Mouse (Mus musculus): ENCODE data around the gene Arhgap27. TPM values are rescaled to one million over a fixed set of nuclear protein-coding genes. Genes with fewer than 3 reads are reported as not detected.
A peak's percentile ranks its signal among the peaks of the same experiment; 100 is the strongest.

Gene Arhgap27
- total and polyA plus RNA-seq, 3 experiments, result 14.1 to 22.9 (median 18.5) TPM

DNA sequence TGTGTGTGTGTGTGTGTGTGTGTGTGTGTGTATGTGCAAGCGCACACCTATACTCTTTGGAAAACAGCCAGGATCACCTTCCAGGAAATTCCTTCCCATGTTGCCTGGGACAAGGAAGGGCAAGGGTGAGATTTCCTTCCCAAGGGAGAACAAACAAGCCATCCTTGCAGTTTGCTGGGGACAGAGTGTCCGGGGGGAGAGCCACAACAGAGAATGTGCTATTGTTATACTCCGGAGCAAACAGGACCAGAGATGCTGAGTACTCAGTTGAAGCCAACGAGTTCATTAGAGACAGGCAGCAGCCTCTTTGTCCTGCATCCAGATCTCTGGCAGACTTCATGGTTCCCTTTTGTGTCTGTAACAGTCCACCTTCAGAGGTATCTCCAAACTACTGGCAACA is 5.2 kb downstream of the Arhgap27 start:
- Histone ChIP-seq H3K4me3 (peak overlapping the region; percentile 44), H3K4me1 (ENCODE audit: control insufficient read depth, insufficient read depth, low read length) (peaks cover 11% of the 10 kb centered on the region), H3K79me2 (replicated peaks; ENCODE audit: control insufficient read depth, insufficient read depth, low read length) (no peaks in the 10 kb centered on the region), H3K9ac (ENCODE audit: low read depth, low read length) (no peak overlapping the region), H3K27ac (peak overlapping the region; percentile 50), H3K36me3 (ENCODE audit: control insufficient read depth, insufficient read depth, low read length) (no peaks in the 10 kb centered on the region), H3K27me3 (ENCODE audit: control insufficient read depth, insufficient read depth, low read length) (no peaks in the 10 kb centered on the region)
- 46% methylated on average over 4 of the region's 4 CpGs for WGBS
- DNase-seq, result peak in 1 of 2 experiments; percentile 54
- TF ChIP-seq POLR2A (IDR thresholded peaks at IDR 0.05; ENCODE audit: insufficient read depth, low read depth, low read length) (peak; percentile 56; the same call in 1 of the 2 replicates), EP300 (IDR thresholded peaks at IDR 0.05; ENCODE audit: insufficient read depth, low read depth, low read length) (peak; percentile 96), CTCF (IDR thresholded peaks at IDR 0.05) (no peak)
- intact Hi-C loops (cut with DNase I), result loop anchor here (1.0 to 5.0 kb wide), 2 partner anchors 26 to 104 kb away; no protein-coding TSS in a partner anchor

GRCm38 (mm10) chr11:103357710-103358109 is 5.8 kb downstream of the Arhgap27 start:
- Histone ChIP-seq H3K27me3 (ENCODE audit: control insufficient read depth, insufficient read depth, low read length) (no peaks in the 10 kb centered on the region), H3K79me2 (replicated peaks; ENCODE audit: control insufficient read depth, insufficient read depth, low read length) (no peaks in the 10 kb centered on the region), H3K9ac (ENCODE audit: low read depth, low read length) (no peak overlapping the region), H3K27ac (0 out of 2 replicates have a peak overlapping the region, but pooled peaks have one; percentile 33), H3K36me3 (ENCODE audit: control insufficient read depth, insufficient read depth, low read length) (no peaks in the 10 kb centered on the region), H3K4me3 (no peak overlapping the region), H3K4me1 (ENCODE audit: control insufficient read depth, insufficient read depth, low read length) (peaks cover 11% of the 10 kb centered on the region)
- TF ChIP-seq POLR2A (IDR thresholded peaks at IDR 0.05; ENCODE audit: insufficient read depth, low read depth, low read length) (no peak), CTCF (IDR thresholded peaks at IDR 0.05) (no peak), EP300 (IDR thresholded peaks at IDR 0.05; ENCODE audit: insufficient read depth, low read depth, low read length) (no peak)
- DNase-seq, result no peak
- intact Hi-C loops (cut with DNase I), result loop anchor here (1.0 to 5.0 kb wide), 2 partner anchors 25 to 105 kb away; no protein-coding TSS in a partner anchor
- WGBS, result 86% methylated on average over 10 of the region's 10 CpGs

DNA sequence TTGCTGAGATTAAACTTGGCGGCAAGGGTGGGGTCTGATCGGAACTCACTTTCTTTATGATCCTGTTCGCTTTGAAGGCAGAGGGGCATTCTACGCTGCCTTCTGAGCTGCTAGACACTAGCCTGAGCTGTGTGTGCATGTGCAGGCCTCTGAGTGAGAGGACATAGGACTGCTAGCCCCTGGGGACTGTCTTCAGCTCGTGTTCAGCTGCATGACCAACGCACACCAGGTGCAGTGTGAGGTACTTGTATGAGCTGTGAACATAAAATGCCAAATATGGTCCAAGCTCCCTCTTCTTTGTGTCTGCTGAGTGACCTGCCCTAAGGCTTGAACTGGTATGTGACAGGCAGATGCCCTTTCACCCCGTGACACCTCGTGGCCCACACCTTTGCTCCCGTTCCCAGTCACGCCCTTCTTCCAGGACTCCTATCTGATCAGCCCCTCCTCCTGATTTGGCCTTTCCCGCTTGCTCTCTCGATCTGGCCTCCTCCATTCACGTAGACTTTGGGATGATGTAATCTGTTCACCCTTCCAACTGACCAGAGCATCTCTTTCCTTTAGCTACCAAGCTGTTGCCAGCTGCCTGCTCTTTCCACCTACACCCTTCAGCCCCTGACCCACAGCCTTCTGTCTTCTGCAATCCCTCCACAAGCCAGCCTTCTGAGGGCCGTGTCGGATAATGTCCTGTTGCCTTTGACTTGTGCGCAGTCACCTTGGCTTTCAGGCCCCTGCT is 6.4 kb downstream of the Arhgap27 start:
- no peak overlapping the region for H3K9ac ChIP-seq (ENCODE audit: low read depth, low read length)
- DNase-seq, result no peak
- H3K79me2 ChIP-seq (replicated peaks; ENCODE audit: control insufficient read depth, insufficient read depth, low read length), result no peaks in the 10 kb centered on the region
- no peaks in the 10 kb centered on the region for H3K36me3 ChIP-seq (ENCODE audit: control insufficient read depth, insufficient read depth, low read length)
- intact Hi-C loops (cut with DNase I), result loop anchor here (5.0 kb wide), 1 partner anchor 105 kb away; no protein-coding TSS in a partner anchor
- H3K4me1 ChIP-seq (ENCODE audit: control insufficient read depth, insufficient read depth, low read length), result peaks cover 11% of the 10 kb centered on the region
- H3K4me3 ChIP-seq, result no peak overlapping the region
- no peak overlapping the region for H3K27ac ChIP-seq
- no peaks in the 10 kb centered on the region for H3K27me3 ChIP-seq (ENCODE audit: control insufficient read depth, insufficient read depth, low read length)
- WGBS, result 68% methylated on average over 16 of the region's 16 CpGs
- TF ChIP-seq POLR2A (IDR thresholded peaks at IDR 0.05; ENCODE audit: insufficient read depth, low read depth, low read length) (no peak), EP300 (IDR thresholded peaks at IDR 0.05; ENCODE audit: insufficient read depth, low read depth, low read length) (no peak), CTCF (IDR thresholded peaks at IDR 0.05) (no peak)

DNA sequence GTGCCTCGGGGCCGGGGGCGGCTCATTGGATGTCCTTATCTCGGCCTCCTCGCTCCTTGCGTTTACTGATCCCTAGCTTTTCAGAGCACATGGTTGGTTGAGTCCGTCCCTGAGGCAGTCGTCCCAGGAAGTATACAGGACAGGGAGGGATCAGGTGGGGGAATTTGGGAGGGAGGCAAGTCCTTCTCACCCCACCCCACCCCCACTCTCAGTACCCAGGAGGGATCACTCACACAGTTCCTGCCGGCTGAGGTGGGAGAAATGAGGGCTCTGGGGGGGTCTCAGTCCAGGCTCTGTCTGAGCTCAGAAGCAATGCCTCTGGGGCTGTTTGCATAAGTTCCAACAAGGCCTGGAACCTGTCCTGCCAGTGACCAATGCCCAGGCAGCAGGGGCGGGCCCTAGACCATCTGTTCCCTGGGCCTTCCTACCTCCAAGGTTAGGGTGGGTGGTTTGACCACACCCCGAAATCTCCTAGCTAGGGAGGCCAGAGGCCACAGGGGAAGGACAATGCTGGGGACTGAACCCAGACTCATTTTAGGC is 7.4 kb downstream of the Arhgap27 start:
- no peaks in the 10 kb centered on the region for H3K27me3 ChIP-seq (ENCODE audit: control insufficient read depth, insufficient read depth, low read length)
- H3K9ac ChIP-seq (ENCODE audit: low read depth, low read length), result no peak overlapping the region
- intact Hi-C loops (cut with DNase I), result loop anchor here (5.0 kb wide), 1 partner anchor 106 kb away; no protein-coding TSS in a partner anchor
- 38% methylated on average over 11 of the region's 11 CpGs for whole genome bisulfite sequencing
- no peak overlapping the region for H3K27ac ChIP-seq
- H3K4me3 ChIP-seq, result no peak overlapping the region
- no peaks in the 10 kb centered on the region for H3K36me3 ChIP-seq (ENCODE audit: control insufficient read depth, insufficient read depth, low read length)
- H3K79me2 ChIP-seq (replicated peaks; ENCODE audit: control insufficient read depth, insufficient read depth, low read length), result no peaks in the 10 kb centered on the region
- H3K4me1 ChIP-seq (ENCODE audit: control insufficient read depth, insufficient read depth, low read length), result peaks cover 11% of the 10 kb centered on the region
- no peak for TF ChIP-seq CTCF (IDR thresholded peaks at IDR 0.05)
- TF ChIP-seq POLR2A (IDR thresholded peaks at IDR 0.05; ENCODE audit: insufficient read depth, low read depth, low read length), result no peak
- no peak for TF ChIP-seq EP300 (IDR thresholded peaks at IDR 0.05; ENCODE audit: insufficient read depth, low read depth, low read length)
- DNase-seq, result no peak

DNA sequence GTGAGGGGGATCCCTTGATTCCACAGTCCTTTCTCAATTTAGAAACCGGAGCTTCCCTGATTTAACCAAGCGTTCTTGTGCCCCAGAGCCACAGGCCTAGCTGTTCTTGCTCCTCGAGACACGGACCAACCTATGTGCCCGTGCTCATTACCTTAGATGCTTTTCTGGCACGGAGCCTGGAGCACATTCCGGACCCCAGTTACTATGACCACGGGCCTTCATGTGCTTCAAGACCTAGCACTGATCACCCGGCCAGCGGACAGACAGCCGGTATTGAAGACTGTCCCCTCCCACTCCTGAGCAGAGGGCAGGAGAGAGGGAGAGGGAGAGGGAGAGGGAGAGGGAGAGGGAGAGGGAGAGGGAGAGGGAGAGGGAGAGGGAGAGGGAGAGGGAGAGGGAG is 8.2 kb downstream of the Arhgap27 start:
- no peak overlapping the region for H3K27ac ChIP-seq
- DNase-seq, result no peak
- TF ChIP-seq EP300 (IDR thresholded peaks at IDR 0.05; ENCODE audit: insufficient read depth, low read depth, low read length) (no peak), CTCF (IDR thresholded peaks at IDR 0.05) (no peak), POLR2A (IDR thresholded peaks at IDR 0.05; ENCODE audit: insufficient read depth, low read depth, low read length) (no peak)
- no peak overlapping the region for H3K4me3 ChIP-seq
- no peaks in the 10 kb centered on the region for H3K36me3 ChIP-seq (ENCODE audit: control insufficient read depth, insufficient read depth, low read length)
- H3K9ac ChIP-seq (ENCODE audit: low read depth, low read length), result no peak overlapping the region
- intact Hi-C loops (cut with DNase I), result loop anchor here (5.0 kb wide), 1 partner anchor 107 kb away; no protein-coding TSS in a partner anchor
- peaks cover 9% of the 10 kb centered on the region; the same call in 1 of the 2 replicates for H3K4me1 ChIP-seq (ENCODE audit: control insufficient read depth, insufficient read depth, low read length)
- H3K79me2 ChIP-seq (replicated peaks; ENCODE audit: control insufficient read depth, insufficient read depth, low read length), result no peaks in the 10 kb centered on the region
- 42% methylated on average over 11 of the region's 11 CpGs for WGBS
- H3K27me3 ChIP-seq (ENCODE audit: control insufficient read depth, insufficient read depth, low read length), result no peaks in the 10 kb centered on the region

DNA sequence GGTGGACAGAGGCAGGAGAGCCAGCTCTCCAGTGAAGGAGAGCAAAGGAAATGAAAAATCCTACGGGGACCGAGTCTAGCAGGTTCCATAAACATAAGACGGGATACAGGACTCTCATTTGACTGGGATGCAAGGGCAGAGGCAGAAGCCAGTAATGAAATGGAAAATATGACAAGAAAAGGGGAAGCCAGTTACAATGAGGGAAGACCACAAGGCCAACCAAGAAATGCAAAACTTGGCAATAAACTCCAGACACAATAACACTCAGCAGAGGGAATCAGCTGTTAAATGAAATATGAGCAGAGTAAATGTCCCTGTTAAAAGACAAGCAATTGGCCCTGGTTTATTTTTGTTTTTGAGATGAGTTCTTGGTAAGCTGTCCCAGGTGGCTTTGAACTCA is 9.5 kb downstream of the Arhgap27 start:
- intact Hi-C loops (cut with DNase I), result no loop called here

More for the DNA sequence above, 9.5 kb downstream of the Arhgap27 start:
- DNase-seq, result no peak
- Histone ChIP-seq H3K9ac (ENCODE audit: low read depth, low read length) (no peak overlapping the region), H3K4me3 (no peak overlapping the region), H3K27me3 (ENCODE audit: control insufficient read depth, insufficient read depth, low read length) (no peaks in the 10 kb centered on the region), H3K4me1 (ENCODE audit: control insufficient read depth, insufficient read depth, low read length) (peaks cover 7% of the 10 kb centered on the region; the same call in 1 of the 2 replicates), H3K27ac (no peak overlapping the region), H3K36me3 (ENCODE audit: control insufficient read depth, insufficient read depth, low read length) (no peaks in the 10 kb centered on the region), H3K79me2 (replicated peaks; ENCODE audit: control insufficient read depth, insufficient read depth, low read length) (no peaks in the 10 kb centered on the region)
- WGBS, result 35% methylated on average over 3 of the region's 3 CpGs
- no peak for TF ChIP-seq CTCF (IDR thresholded peaks at IDR 0.05)
- no peak for TF ChIP-seq EP300 (IDR thresholded peaks at IDR 0.05; ENCODE audit: insufficient read depth, low read depth, low read length)
- TF ChIP-seq POLR2A (IDR thresholded peaks at IDR 0.05; ENCODE audit: insufficient read depth, low read depth, low read length), result no peak

Data from heart, adult 2 months (tissue).